Mouse (Mus musculus) left cerebral cortex, adult 6 months (tissue): ENCODE measurements around the gene Ces3a. TPM values are rescaled to one million over a fixed set of nuclear protein-coding genes. Genes with fewer than 3 reads are reported as not detected.

Experiments used
- long read RNA-seq, 2 experiments: library from polyadenylated mRNA; unstranded; transcript quantifications; one replicate each; pipeline ENCODE4 v2.0.0; 2019 to 2020
- polyA plus RNA-seq: library from polyadenylated mRNA; unstranded; fragments of <200 nt; fragmentation: Nextera tagmentation; gene quantifications from 2 replicates; pipeline ENCODE4 v1.2.3, GENCODE M21; 2021

Ces3a gene
- polyA plus RNA-seq = not detected in 2 replicates
- long read RNA-seq, experiment 1 = 0 reads
- long read RNA-seq, experiment 2 = 0 reads

DNA sequence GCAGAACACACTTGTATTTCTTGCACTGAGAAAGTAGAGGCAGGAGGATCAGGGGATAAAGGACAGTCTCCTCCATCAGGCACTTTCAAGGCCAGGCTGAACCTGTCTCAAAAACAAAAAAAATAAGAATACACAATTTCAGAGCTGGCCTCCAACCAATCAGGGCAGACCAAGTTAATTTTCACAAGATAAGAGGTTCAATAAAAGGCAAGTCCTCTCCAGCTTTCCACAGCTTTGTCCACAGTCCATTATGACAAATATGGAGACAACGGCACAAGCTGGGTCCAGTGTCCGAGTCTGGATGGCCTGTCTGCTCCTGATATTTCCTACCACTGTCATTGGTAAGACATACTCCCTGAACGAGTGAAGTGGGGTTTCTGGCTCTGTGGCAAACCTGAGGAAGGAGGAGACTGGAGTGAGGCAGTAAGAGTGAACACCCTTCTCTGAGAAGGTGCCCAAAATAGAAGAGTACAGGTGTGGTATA, at the start of gene Ces3a:
Gene Ces3a (plus strand): TSS at position 231 of the 484 bp plus-strand sequence.

DNA sequence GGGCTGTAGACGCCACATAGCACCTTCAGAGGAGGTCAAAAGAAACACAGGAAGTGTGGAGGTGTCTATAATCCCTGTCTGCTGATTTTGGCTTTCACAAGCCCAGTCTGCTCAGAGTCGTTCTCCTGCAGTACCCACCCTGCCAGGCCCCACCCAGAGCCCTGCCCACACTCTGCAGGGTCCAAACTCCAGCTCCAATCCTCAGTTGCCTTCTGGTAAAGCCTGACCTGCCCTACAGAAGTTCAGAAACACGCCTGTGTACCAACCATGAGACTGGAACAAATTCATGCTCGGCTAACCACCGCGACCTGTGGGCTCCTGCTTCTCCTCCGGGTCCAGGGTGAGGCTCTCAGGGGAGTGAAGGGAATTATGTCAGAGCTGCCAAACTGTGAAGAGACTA, 47.8 kb upstream of the Ces3a start, which contains the start of gene Ces2h:
Gene Ces2h (plus strand): TSS at position 268 of the 400 bp plus-strand sequence.

DNA sequence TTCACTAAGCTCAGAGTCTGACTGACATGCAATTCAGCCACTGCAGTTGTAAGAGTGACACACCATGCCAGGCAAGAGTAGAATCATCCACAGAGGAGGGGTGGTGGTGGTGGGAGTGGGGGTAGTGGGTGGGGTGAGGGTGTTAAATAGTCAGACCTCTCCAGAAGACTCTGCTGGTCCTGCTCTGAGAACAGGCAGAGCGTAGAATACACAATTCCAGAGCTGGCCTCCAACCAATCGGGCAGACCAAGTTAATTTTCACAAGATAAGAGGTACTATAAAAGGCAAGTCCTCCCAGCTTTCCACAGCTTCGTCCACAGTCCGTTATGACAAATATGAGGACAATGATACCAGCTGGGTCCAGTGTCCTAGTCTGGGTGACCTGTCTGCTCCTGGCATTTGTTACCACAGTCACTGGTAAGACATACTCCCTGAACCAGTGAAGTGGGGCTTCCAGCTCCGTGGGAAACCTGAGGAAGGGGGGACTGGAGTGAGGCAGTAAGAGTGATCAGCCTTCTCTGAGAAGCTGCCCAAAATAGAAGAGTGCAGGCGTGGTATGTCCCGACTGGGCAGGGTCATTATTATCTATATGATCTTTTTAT, 35.1 kb downstream of the Ces3a start, which contains the start of gene Ces3b:
Gene Ces3b (plus strand): TSS at position 305 of the 602 bp plus-strand sequence.

Other genes starting within 250 kb of the Ces3a start
- gene Ces2b, start 217.0 kb upstream of the Ces3a start, polyA plus RNA-seq = 0.08 and 0.10 TPM in 2 replicates
- not detected in 2 replicates for gene Ces2c, start 201.5 kb upstream of the Ces3a start, polyA plus RNA-seq
- gene Ces2e, start 122.3 kb upstream of the Ces3a start, polyA plus RNA-seq = not detected in 2 replicates
- gene Ces2f, start 101.2 kb upstream of the Ces3a start, polyA plus RNA-seq = not detected in 2 replicates
- 0.13 and 0.28 TPM in 2 replicates for gene Ces2g, start 86.9 kb upstream of the Ces3a start, polyA plus RNA-seq
- gene Ces2h, start 47.7 kb upstream of the Ces3a start, polyA plus RNA-seq = not detected in 2 replicates
- not detected in 2 replicates for gene Ces3b, start 35.2 kb downstream of the Ces3a start, polyA plus RNA-seq
- gene Ces4a, start 83.2 kb downstream of the Ces3a start, polyA plus RNA-seq = not detected in 2 replicates
- 8.5 and 10.8 TPM in 2 replicates for gene Cbfb, start 122.1 kb downstream of the Ces3a start, polyA plus RNA-seq
- 22.2 and 27.3 TPM in 2 replicates for gene D230025D16Rik, start 176.5 kb downstream of the Ces3a start, polyA plus RNA-seq
- gene B3gnt9, start 206.6 kb downstream of the Ces3a start, polyA plus RNA-seq = 3.3 and 4.8 TPM in 2 replicates
- 8.4 and 9.6 TPM in 2 replicates for gene Tradd, start 216.0 kb downstream of the Ces3a start, polyA plus RNA-seq
- gene Fbxl8, start 216.0 kb downstream of the Ces3a start, polyA plus RNA-seq = 1.7 and 2.3 TPM in 2 replicates
- gene Hsf4, start 221.2 kb downstream of the Ces3a start, polyA plus RNA-seq = 3.0 and 10.1 TPM in 2 replicates
- 24.6 and 25.1 TPM in 2 replicates for gene Nol3, start 227.5 kb downstream of the Ces3a start, polyA plus RNA-seq
- 11.4 and 13.1 TPM in 2 replicates for gene 4931428F04Rik, start 241.3 kb downstream of the Ces3a start, polyA plus RNA-seq
- 3.5 and 4.2 TPM in 2 replicates for gene Exoc3l, start 247.5 kb downstream of the Ces3a start, polyA plus RNA-seq
- gene E2f4, start 249.1 kb downstream of the Ces3a start, polyA plus RNA-seq = 6.2 and 34.8 TPM in 2 replicates